Mouse (Mus musculus): Measurements from ENCODE around the gene Map2k7.
A peak's percentile ranks its signal among the peaks of the same experiment; 100 is the strongest.
"Not testable (repeated sequence)": the region's sequence is repeated elsewhere in the genome, so short reads cannot be mapped to it uniquely, and the experiment has no call there.

Map2k7 gene

DNA sequence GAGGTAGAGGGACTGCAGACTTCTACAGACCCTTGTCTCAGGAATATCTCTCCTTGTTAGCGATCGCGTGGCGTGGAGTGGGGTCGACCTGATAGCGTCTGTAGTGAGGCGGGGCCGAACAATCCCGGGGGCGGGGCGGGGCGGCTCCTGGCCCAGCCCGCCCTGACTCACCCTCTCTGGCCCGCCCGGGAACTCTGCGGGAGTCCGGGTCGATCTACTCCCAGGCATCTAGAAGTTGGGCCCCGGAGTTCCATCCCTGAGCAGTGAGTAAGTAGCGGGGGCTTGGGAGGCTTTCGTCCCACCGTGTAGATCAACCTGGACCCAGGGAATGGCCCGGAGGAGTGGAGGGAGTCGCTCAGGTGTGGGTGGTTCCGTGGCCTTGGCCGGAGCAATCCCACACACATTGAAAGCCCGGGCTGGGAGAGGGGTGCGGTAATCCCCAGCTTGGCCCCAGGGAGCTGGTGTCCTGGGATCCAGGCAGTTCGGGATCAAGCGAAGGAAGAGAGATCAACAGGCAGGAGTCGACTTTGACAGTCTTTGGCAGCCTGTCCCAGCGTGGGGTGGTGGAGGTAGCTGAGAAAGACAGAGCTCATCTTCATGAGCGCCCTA, 11.7 kb upstream of the Map2k7 start, which contains the start of gene Lrrc8e:
TSS of gene Lrrc8e (plus strand) at position 89 of the 609 bp plus-strand sequence.
- DNase-seq (ENCODE audit: low read depth, low spot score), result no peak

DNA sequence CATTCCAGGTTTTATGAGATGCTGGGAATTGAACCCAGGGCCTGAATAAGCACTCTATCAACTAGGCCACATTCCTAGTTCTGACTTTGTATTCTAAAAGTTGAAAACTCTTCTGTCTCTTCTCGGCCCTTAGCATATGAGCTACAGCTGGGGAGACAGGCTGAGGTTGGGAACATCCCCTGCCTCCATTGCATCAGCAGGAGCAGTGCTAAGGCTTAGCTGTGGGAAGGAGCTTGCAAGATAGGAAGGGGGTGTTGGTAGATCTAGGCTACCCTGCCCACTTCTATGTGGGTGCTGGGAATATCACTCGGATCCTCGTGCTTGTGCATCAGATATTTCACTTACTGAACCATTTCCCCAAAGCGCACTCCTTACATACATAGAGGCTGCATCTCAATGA, 10.6 kb upstream of the Map2k7 start:
- no peak for DNase-seq (ENCODE audit: low read depth, low spot score)

DNA sequence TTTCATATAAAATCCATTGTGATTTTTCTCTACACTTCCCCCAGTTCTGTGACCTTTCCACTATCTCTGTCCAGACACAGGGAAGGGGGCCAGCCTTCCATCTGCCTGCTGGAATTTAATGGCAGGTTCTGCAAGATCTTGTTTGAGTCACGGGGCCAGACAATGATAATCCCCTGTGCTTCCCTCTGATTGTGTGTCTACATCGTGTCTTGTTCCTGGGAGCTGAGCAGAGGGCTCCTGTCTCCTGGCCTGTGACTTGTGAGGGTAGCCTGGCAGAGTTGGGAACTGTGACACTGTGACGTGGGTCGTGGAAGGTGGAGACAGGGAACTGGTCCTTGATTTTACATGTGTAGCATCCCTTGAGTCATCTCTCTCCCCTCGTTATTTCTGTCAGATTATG, 8.8 kb upstream of the Map2k7 start:
- DNase-seq (ENCODE audit: low read depth, low spot score), result no peak

DNA sequence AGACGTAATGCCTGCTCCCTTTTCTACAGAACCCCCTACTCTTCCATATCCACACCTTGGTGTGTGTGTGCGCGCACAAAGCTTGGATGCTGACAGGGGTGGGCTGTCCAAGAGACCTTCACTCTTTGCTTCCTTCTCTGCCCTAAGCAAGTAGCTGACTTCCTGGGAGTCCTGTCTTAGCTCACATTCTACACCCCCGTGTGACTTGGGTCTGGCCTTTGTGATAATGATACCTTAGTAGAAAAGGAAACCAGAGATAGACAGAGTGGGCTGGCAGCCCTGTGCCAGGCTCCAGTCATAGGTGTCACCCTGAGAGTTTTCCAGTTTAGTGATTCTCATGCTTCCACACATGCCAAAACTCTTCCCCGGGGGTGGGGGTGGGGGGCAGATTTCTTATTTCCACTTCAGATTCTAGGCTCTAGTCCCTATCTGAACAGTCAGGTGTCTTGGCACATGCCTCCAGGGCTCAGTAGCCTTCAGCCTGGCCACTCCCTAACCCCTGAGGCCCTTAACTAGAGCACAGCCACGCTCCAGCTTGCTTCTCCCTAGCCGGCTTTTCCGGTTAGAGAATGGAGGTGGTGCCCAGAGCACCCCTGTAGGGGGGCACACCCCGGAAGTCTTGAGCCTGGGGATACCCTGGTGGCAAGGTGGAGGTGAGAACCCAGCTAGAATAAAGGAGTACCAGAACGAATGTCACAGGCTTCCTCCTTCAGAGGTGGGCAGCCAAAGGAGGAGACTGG, 7.8 kb upstream of the Map2k7 start:
- DNase-seq (ENCODE audit: low read depth, low spot score), result no peak

DNA sequence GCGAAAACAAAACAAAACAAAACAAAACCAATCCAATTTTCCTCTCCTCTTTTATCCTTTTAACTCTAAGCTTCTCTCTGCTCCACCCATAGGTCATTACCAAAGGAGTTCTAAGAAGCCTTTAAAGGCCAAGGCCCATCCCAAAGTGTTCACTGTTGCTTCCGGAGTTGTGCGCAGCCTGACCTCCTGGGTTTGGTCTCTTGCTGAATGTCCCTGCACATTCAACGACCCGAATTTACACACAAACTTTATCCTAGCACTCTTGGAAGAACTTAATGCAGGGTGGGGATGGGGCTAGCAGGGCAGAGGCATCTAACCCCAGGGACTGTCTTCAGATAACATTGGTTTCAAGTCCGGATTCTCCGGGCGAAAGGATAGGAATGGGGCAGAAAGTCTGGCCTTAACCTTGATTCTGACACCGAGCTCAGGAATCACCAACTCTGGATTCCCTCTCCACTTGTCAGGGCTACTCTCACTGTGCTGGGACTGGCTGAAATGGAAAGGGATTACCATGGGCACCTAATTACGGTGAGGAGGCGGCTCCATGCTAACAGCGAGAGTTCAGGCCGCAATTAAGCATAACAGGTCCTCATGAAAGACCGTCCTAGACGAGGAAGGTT, 616 bp upstream of the Map2k7 start:
- no peak for DNase-seq (ENCODE audit: low read depth, low spot score)

DNA sequence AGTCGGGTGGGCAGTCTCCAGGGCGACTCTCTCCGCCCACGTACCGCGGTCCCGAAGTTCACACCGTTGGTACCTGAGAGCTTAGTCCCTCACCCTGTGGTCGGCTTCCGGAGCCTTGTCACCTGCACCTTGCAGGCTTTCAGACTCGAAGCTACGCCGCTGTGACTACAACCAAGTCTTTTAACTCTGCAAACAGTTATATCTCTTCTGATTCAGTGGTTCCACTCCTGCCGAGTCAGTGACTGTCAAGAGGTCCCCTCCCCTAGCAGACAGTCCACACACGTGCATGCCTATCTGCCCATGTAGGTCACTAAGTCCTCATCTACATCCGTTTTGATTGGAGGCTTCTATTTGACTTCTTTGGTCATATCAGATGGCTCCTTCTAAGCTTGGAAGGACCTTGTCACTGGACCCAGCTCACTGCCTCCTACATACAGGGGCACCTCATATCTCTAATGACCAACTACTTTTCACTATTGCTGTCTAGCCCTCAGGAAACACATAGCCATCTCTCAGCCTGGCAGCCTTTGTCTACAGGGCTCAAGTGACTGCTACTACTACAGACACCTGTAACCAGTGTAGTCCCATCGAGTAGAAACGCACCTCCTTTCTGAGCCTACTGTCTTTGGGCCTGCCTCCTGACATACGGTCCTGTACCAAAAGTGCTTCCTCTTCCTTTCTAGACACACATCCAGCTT, 802 bp downstream of the Map2k7 start:
- no peak for DNase-seq (ENCODE audit: low read depth, low spot score)

DNA sequence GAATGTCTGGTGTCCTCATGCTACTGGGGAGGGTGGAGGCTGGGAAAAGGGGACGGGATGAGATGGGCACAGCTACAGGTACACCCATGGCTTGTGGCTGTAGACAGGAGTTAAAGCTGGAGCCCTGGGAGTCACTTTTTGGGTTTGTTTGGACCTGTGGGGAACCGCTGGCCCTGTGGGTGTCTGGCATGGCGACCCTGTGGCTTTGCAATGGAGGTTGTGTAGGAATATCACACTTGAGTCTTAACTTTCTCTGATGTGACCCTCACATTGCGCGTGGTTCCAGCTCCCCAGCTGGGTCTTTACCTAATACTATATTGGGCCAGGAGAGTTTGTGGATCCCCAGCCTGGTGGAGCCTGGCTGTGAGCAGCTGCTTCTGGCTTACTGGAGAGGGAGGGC, 6.5 kb downstream of the Map2k7 start:
- no peak for DNase-seq (ENCODE audit: low read depth, low spot score)

DNA sequence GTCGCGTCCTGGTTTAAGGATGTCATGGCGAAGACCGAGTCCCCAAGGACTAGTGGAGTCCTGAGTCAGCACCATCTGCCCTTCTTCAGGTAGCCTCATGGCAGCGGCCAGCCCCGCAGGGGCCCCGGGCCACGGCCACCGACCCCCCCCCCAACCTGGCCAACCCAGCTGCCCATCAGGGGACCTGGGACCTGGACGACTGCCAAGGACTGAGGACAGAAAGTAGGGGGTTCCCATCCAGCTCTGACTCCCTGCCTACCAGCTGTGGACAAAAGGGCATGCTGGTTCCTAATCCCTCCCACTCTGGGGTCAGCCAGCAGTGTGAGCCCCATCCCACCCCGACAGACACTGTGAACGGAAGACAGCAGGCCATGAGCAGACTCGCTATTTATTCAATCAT, 7.2 kb downstream of the Map2k7 start:
- DNase-seq (ENCODE audit: low read depth, low spot score), result no peak

DNA sequence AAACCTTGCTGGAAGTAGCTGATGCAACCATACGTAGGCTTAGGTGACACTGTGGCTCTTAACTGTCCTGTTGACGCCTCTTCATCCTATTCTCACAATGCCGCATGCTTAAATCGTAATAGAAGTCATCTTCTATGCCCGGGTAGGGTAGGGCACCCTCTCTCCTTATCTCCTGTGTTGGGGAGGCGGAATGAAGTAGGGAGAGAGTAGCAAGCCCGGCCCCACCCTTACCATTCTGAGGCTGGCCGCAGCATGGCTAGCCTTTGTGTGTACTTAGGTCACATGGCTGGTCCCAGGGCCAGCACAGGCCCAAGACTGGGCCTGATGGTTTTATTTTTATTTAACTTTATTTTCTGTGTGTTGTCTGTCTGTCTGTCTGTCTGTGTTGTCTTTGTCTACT, 8.7 kb downstream of the Map2k7 start:
- no peak for DNase-seq (ENCODE audit: low read depth, low spot score)

DNA sequence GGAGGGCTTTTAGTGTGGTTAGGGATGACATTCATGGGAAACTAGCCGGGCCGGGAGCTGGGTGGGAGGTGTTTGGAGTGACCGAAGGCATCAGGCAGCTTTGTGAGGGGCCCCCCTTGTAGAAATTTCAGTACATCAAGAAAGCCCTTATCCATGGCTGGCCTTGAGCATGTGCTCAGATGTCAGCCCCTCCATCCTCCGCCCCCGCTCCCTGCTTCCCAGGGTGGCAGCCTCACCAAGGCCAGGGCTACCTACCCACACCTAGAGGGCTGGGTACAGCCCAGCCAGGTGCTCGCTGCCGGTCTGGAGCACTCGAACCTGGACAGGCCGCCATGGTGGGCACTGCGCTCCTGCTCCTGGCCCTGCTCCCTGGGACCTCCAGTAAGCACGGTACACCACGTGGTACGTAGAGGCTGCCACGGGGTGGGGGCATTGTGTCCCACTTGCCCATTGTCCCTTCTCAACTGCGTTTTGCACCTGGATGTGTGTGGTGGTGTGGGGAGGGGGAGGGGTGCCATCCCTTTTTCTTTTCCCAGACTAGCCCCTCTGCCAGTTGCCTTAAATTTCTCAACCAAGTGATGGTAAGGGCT, 9.5 kb downstream of the Map2k7 start, which contains the start of gene Tgfbr3l:
TSS of gene Tgfbr3l (plus strand) at position 264 of the 590 bp plus-strand sequence.
- DNase-seq (ENCODE audit: low read depth, low spot score), result no peak

DNA sequence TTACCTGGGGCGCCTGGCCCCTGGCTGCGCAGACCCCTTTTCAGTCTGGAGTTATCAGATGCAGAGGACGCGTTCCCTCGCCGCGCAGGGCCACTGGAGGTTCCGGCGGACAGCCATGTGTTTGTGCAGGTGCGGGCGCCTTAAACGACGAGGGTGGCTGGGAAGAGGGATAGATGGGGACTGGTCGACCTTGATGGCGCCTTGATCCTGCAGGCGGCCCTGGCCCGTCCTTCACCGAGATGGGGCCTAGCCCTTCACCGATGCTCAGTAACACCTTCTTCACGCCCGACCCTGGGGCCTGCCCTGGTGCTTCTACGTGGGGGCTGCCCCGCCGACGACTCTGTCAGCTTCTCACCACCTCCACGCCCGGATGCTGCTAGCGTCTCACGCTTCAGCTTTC, 10.7 kb downstream of the Map2k7 start:
- DNase-seq (ENCODE audit: low read depth, low spot score), result no peak

DNA sequence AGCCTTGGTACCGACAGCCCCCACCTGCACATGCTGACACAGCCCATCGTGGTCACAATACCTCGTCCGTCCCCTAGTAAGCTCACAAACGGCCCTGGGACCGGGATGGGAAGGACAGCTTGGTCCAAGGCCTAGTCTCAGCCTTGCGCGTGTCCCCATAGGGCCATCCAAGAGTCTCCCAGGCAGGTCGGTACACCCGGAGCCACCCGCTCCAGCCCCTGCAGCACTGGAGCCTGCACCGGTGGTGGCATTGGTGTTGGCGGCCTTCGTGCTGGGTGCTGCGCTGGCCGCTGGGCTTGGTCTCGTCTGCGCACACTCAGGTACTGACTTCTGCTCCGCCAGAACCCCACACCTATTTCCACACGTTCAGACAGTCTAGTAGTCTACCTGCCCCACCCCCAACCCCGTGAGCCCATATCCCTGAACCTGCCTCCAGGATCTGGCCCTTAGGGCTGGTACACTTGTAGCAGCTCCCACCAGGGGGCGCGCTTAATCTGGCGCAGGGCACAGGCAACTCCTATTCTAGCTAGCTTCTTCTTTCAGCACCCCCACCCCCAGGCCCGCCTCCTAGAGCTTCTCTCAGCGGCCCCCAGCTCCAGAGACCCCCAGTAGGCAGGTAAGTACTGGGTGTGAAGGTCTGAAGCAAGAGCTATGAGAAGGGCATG, 11.9 kb downstream of the Map2k7 start:
- no peak for DNase-seq (ENCODE audit: low read depth, low spot score)

DNA sequence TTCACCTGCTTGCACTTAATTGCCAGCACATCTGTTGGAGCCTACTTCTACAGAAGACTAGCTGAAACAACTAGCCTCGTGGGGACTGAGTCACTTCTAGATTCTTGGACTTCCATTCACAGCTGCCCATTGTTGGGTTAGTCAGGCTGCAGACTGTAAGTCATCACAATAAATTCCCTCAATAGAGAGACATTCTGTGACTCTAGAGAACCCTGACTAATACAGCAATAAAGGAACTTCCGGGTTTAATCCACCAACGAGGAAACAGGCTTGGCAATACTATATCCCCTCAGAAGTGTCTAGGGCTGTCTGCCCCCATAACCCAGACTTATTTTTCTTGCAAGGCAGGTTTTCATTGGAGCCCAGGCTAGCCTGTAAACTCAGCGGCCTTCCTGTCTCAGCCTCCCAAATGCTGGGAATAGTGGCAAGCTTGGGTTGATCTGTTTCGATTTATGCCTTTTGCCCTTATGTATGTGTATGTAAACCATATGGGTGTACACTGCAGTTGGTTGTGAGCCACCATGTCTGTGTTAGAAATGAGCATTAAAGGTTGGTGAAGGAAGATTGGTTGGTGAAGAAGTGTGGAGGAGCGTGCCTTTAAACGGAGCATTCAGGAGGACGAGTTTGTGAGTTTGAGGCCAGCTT, 13.7 kb downstream of the Map2k7 start:
- DNase-seq (ENCODE audit: low read depth, low spot score), result no peak

DNA sequence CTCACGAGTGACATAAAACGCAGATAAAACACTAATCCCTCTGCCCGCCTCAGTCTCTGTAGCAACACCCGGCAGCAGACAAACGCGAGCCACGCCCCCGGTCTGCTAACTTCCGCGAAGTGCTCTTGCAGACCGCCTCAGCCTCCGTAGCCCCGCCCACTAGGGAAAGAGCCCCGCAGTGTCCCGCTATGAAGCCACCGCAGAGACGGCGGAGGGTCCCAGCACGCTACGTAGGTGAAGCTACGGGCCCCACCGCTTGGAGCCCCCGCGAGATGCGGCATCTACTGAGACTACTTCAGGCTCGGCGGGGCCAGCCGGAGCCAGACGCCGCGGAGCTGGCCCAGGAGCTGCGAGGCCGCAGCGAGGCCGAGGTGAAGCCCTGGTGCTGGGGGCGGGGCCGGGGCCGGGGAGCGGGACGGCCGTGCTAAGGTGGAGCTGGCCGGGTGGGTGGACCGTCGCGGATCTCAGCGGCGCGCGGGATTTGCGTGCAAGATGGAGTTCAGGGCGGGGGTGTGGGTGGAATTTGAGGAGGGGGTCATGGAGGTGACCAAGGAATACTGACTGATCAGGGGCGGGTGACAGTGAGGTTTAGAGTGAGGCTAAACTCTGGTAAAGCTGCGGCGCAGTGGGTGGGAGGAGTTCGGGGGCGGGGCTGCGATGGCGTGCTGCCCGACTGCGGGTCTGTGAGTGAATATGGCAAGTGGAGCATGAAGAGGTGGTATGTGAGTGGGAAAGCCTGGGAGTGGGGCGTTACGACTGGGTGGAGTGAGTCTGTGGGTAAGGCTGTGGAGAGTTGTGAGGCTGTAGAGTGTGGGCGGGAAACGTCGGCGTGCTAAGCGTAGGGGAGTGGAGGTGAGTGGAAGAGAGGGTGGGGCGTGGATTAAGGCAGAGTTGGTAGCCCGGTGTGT, 14.6 kb downstream of the Map2k7 start, which contains the start of gene Snapc2:
TSS of gene Snapc2 (plus strand) at position 147 of the 908 bp plus-strand sequence.
- peak; percentile 88 for DNase-seq (ENCODE audit: low read depth, low spot score)

DNA sequence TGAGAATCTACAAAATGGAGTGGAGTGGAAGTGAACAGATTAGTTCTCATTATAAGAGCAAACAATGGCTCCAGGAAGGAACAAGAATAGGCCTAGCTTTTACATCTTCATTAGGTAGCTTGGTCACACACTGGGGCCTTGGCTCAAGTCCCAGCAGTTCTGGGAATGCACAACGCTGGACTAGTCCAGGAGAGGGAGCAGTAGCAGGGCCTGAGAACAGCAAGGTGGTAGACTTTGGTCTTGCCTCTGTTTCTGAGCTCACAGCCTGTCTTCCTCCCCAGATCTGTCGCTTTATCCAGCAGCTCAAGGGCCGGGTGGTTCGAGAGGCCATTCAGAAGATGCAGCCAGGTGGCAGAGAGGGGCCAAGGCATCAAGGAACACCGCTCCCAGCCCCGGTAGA, 15.5 kb downstream of the Map2k7 start:
- no peak for DNase-seq (ENCODE audit: low read depth, low spot score)

DNA sequence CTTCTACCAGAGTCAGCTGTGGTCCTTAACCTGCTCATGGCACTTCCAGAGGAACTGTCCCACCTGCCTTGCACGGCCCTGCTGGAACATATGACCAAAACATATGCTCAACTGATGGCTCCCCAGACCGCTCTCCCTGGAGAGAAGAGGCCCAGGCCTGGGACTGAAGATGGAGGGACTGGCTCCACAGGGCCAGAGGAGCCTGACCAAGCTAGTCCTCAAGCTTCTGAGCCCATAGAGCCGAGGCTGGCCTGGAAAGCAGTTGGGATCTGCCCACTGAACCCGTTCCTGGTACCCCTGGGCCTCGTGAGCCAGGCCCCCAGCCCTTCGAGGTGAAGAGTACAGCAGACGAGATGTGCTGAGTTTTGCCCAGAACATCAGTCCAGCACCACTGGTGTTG, 16.9 kb downstream of the Map2k7 start:
- not testable (repeated sequence) for DNase-seq (ENCODE audit: low read depth, low spot score)

DNA sequence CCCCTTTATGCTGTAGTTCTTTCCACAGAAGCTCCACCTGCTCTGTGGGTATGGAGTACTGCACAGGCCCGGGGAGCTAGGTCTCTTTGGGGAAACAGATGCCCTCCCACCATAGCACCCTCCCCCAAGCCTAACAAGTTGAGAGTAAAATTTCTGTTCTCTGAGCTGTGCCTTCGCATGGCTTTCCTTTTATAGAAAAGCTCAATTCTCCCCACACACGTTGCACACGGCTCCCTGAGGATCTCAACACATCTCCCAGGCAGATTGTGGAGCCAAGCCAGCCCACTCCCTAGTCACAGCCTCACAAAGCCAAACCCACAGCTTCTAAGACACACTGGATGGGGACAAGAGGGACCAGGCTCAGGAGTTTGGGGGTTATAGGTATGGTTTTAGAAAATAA, 18.4 kb downstream of the Map2k7 start:
- DNase-seq (ENCODE audit: low read depth, low spot score), result no peak

DNA sequence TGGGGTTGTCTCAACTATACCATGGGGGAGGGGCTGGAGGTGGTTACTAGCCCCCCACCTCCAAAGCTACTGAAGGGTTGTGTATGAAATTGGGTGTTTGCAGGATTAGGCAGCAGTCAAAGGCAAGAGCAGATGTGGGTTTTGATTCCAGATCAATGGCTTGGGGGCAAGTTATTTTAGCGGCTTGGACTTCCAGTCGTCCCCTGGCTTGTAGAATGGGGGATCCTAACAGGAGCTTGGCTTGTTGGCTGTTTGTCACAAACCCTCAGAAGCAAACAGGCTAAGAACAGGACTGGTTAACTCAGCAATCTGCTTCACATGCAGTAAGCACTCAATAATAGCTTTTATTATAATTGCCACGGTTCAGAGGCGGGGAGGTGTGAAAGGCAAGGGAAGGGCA, 18.8 kb downstream of the Map2k7 start:
- DNase-seq (ENCODE audit: low read depth, low spot score), result no peak

DNA sequence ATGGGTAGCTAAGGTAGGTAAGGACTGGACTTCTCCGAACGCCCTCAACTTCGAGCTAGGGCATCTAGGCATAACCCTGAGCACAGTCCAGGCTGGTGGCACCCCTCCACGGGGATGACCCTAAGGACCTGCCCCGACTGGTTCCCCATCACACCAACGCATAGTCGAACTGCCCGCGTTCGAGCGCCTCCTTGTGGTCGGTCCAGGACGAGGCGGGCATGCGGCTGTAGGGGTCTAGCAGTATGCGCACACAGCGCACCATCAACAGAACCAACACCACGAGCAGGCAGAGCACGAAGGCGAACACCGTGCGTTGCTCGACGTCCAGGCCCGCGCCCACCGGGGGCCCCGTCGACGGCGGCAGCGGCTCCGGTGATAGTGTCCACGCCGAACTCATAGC, 19.7 kb downstream of the Map2k7 start:
- DNase-seq (ENCODE audit: low read depth, low spot score), result no peak

DNA sequence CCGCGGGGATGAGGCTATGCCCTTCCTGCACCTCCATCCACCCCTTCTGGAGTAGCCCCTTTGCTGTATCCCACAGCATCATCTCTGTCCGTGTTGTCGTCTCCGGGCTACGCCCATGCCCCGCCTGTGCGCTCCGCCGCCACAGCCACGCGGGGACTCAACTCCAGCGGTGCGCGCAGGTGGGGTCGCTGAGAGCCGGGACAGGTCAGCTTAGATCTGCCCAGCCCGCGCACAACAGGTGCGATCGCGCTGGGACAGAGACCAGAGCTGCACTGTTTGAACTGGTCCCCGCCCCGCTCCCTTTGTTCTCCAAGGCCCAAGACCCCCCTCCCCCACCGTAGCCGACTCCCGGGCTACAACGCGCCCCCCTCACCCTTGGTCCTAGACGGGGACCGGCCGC, 20.1 kb downstream of the Map2k7 start:
- no peak for DNase-seq (ENCODE audit: low read depth, low spot score)

Measured in brain, embryonic 18.5 days (tissue).